Mouse (Mus musculus): ENCODE data around the gene Tepp. TPM values are rescaled to one million over a fixed set of nuclear protein-coding genes. Genes with fewer than 3 reads are reported as not detected.

The Tepp gene
- polyA plus RNA-seq, 1 experiment from 2014 or later: 2.2 TPM

DNA sequence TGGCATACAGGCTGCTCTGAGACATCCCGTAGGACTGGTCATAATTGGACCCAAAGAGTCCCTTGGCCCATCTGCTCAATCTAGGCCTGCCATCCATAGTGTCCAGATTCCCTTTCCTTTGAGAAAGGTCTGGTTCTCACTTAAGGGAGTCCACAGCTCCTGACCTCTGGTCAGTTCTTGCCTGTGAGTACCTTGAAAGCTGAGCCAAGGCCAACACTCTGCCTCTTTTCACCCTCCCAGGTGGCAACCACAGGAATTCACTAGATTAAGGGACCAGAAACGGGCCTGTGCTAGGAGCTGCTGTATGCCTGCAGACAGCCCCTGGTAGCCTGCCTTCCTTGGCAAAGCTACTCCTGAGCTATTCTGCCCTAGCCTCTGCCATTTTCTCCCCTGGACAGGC, 44.2 kb downstream of the Tepp start:
- H3K9me3 ChIP-seq (ENCODE audit: control insufficient read depth, low read length): no peaks in the 10 kb centered on the region
- 0 out of 2 replicates have a peak overlapping the region, but pooled peaks have one; percentile 88 for H3K9ac ChIP-seq
- H3K4me2 ChIP-seq (replicated peaks): peak overlapping the region; percentile 96
- peaks cover 42% of the 10 kb centered on the region for H3K4me1 ChIP-seq (replicated peaks; ENCODE audit: control insufficient read depth, insufficient read depth, low read length)
- H3K27ac ChIP-seq: no peak overlapping the region
- H3K27me3 ChIP-seq (ENCODE audit: control insufficient read depth, insufficient read depth, low read length): no peaks in the 10 kb centered on the region
- ATAC-seq (ENCODE audit: low FRiP score) (no peak), DNase-seq (ENCODE audit: low spot score) (no peak)
- H3K4me3 ChIP-seq (replicated peaks; ENCODE audit: low read length): peak overlapping the region; percentile 93; the same call in 1 of the 2 replicates
- 75% methylated on average over 2 of the region's 2 CpGs for WGBS
- no peaks in the 10 kb centered on the region for H3K36me3 ChIP-seq (replicated peaks; ENCODE audit: control insufficient read depth, insufficient read depth)

DNA sequence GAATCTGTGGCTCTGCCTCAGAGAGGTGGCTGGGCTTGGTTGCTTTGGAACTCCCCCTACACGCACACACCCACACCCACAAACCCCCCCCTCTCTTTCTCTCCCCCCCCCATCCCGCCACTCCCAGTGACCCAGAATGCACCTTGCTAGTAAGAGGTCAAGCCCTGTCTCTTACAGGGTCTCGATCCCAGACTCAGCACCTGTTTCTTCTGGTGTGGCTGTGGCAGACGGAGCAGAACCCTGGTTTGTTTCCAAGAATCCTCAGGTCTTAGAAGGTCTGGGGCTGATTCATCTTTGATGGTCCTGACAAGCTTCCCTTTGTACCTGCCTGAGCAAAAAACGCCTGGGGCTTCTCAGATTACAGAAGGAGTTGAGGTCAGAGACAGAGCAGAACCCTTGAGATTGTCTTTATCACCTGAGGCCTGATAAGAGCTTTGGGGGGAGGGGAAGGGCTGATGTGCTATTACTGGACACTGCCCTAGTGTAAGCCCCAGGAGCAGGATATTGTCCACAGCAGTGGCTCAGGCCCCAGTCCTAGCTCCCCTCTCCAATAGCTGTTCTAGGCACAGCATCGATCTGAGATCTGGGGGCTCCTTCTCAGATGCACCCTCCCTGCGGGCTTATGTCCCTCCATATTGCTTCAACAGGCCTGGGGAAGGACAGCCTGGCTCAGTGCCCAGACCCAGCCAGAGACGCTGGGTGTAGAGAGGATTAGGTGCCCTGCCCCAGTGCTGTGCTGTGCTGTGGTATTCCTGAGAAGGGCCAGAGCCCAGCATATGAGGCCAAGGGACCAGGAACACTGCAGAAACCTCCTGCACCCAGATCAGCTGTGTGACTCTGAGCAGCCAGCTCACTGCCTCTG, 48.4 kb downstream of the Tepp start:
- DNase-seq (ENCODE audit: low spot score) (no peak), ATAC-seq (ENCODE audit: low FRiP score) (no peak)
- Histone ChIP-seq H3K9me3 (ENCODE audit: control insufficient read depth, low read length) (no peaks in the 10 kb centered on the region), H3K27ac (no peak overlapping the region), H3K4me1 (replicated peaks; ENCODE audit: control insufficient read depth, insufficient read depth, low read length) (peaks cover 53% of the 10 kb centered on the region), H3K9ac (no peak overlapping the region), H3K27me3 (ENCODE audit: control insufficient read depth, insufficient read depth, low read length) (no peaks in the 10 kb centered on the region), H3K4me3 (replicated peaks; ENCODE audit: low read length) (no peak overlapping the region), H3K36me3 (replicated peaks; ENCODE audit: control insufficient read depth, insufficient read depth) (no peaks in the 10 kb centered on the region), H3K4me2 (replicated peaks) (no peak overlapping the region)
- 55% methylated on average over 8 of the region's 8 CpGs for WGBS

DNA sequence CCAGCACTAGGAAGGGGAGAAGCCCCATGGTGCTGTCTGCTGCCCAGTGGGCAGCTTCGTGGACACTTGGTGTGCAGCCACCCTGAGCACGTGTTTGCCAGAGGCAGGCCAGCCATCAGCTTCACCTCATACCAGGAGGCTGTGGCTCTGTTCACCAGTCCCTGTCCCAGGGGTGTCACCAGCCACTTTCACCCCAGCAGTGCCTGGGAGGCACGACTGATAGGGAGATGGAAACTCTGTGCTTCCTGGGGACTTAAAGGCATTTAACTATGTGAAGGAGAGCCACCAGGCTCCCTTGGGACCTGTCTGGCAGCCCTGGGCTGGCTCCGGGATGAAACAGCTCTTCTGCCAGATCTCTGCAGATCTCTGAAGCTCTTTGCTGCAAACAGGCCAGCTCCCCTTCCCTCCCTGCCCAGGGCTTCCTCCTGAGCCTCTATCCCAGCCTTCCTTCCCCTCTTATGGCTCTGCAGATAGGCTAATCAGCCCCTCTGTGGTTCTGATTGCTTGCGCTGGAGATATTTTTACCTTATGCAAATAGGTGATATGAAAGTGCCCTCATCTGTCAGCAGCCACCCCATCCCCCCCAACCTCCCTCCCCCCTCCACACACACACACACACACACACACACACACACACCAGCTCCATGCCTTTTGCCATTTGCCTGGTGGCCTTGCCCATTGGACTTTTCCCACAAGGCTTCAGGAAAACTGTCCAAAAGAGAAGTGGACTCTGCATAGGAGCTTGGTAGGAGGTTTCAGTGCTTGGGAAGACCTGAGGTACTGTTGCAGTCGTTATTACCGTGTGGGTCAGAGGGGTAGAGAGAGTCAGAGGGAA, 50.0 kb downstream of the Tepp start:
- 38% methylated on average over 7 of the region's 7 CpGs for WGBS
- Histone ChIP-seq H3K9me3 (ENCODE audit: control insufficient read depth, low read length) (no peaks in the 10 kb centered on the region; the same call in 1 of the 2 replicates), H3K27ac (0 out of 2 replicates have a peak overlapping the region, but pooled peaks have one; percentile 24), H3K27me3 (ENCODE audit: control insufficient read depth, insufficient read depth, low read length) (no peaks in the 10 kb centered on the region), H3K9ac (no peak overlapping the region; the same call in 1 of the 2 replicates), H3K4me2 (replicated peaks) (no peak overlapping the region), H3K36me3 (replicated peaks; ENCODE audit: control insufficient read depth, insufficient read depth) (no peaks in the 10 kb centered on the region), H3K4me1 (replicated peaks; ENCODE audit: control insufficient read depth, insufficient read depth, low read length) (peaks cover 39% of the 10 kb centered on the region), H3K4me3 (replicated peaks; ENCODE audit: low read length) (no peak overlapping the region)
- peak; percentile 39; the same call in 1 of the 2 replicates for ATAC-seq (ENCODE audit: low FRiP score)
- DNase-seq (ENCODE audit: low spot score): no peak

DNA sequence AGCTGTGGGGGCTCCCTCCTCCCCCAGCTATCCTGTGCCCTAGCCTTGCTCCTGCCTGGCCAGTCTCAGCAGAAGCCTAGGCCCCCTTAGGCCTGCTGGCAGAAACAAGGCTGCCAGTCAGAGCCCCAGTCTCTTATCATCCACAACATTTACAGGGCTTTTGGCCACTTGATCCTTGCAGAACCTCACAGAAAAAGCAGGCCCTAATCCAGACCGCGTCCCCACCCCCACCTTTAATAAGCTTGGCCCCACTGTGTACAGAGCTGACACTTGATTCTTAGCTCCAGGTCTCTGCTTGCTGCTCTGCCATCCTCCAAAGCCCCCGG, 50.6 kb downstream of the Tepp start:
- DNase-seq (ENCODE audit: low spot score) (no peak), ATAC-seq (ENCODE audit: low FRiP score) (no peak)
- H3K27me3 ChIP-seq (ENCODE audit: control insufficient read depth, insufficient read depth, low read length): no peaks in the 10 kb centered on the region
- 84% methylated on average over 3 of the region's 3 CpGs for WGBS
- no peak overlapping the region for H3K4me2 ChIP-seq (replicated peaks)
- no peak overlapping the region for H3K9ac ChIP-seq
- peaks cover 39% of the 10 kb centered on the region for H3K4me1 ChIP-seq (replicated peaks; ENCODE audit: control insufficient read depth, insufficient read depth, low read length)
- H3K9me3 ChIP-seq (ENCODE audit: control insufficient read depth, low read length): no peaks in the 10 kb centered on the region; the same call in 1 of the 2 replicates
- H3K36me3 ChIP-seq (replicated peaks; ENCODE audit: control insufficient read depth, insufficient read depth): peaks cover 3% of the 10 kb centered on the region; the same call in 1 of the 2 replicates
- no peak overlapping the region for H3K27ac ChIP-seq
- H3K4me3 ChIP-seq (replicated peaks; ENCODE audit: low read length): no peak overlapping the region

DNA sequence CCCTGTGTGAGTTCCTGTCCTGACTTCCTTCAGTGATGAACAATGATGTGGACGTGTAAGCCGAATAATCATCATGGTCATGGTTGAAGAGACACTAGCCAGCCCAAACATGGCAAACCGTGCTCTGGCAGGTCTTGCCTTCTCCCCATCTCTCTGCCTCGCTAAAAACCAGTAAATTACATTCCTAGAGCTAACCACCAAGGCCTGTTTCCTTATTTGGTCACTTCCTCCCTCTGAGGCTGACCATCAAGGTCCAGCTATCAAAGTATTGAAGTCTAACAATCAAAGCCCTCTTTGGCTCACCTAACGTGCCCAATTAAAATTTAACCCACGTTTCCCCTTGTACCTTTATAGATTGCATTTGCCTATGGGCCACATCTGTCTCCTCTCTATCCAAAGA, 51.9 kb downstream of the Tepp start:
- ATAC-seq (ENCODE audit: low FRiP score) (no peak), DNase-seq (ENCODE audit: low spot score) (no peak)
- 76% methylated on average over 6 of the region's 6 CpGs for WGBS
- no peak overlapping the region for H3K4me3 ChIP-seq (replicated peaks; ENCODE audit: low read length)
- no peaks in the 10 kb centered on the region; the same call in 1 of the 2 replicates for H3K9me3 ChIP-seq (ENCODE audit: control insufficient read depth, low read length)
- H3K27ac ChIP-seq: no peak overlapping the region
- peaks cover 10% of the 10 kb centered on the region; the same call in 1 of the 2 replicates for H3K36me3 ChIP-seq (replicated peaks; ENCODE audit: control insufficient read depth, insufficient read depth)
- H3K4me2 ChIP-seq (replicated peaks): no peak overlapping the region
- H3K9ac ChIP-seq: no peak overlapping the region
- no peaks in the 10 kb centered on the region for H3K27me3 ChIP-seq (ENCODE audit: control insufficient read depth, insufficient read depth, low read length)
- peaks cover 31% of the 10 kb centered on the region for H3K4me1 ChIP-seq (replicated peaks; ENCODE audit: control insufficient read depth, insufficient read depth, low read length)

DNA sequence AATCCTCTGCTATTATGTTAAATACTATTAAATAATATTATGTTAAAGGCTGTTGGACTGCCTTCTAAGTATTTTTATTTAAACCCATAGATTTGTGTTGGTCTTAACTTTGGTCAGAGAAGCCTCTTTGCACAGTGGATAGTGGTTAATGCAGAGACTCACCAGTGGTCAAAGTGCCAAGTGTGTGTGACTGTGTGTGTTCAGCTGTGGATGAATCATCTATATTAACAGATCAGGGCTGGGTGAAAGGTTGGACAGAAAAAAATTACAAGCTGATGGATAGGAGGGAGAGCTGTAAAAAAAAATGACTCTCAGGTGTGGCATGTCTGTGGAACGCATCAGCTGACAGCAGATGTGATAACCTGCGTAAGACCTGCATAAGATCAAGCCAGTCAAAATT, 53.5 kb downstream of the Tepp start:
- Histone ChIP-seq H3K4me1 (replicated peaks; ENCODE audit: control insufficient read depth, insufficient read depth, low read length) (peaks cover 24% of the 10 kb centered on the region), H3K36me3 (replicated peaks; ENCODE audit: control insufficient read depth, insufficient read depth) (peaks cover 24% of the 10 kb centered on the region), H3K9me3 (ENCODE audit: control insufficient read depth, low read length) (no peaks in the 10 kb centered on the region; the same call in 1 of the 2 replicates), H3K4me2 (replicated peaks) (no peak overlapping the region), H3K9ac (no peak overlapping the region), H3K27ac (no peak overlapping the region), H3K4me3 (replicated peaks; ENCODE audit: low read length) (no peak overlapping the region), H3K27me3 (ENCODE audit: control insufficient read depth, insufficient read depth, low read length) (no peaks in the 10 kb centered on the region)
- DNase-seq (ENCODE audit: low spot score) (no peak), ATAC-seq (ENCODE audit: low FRiP score) (no peak)
- 100% methylated on average over 2 of the region's 2 CpGs for WGBS

DNA sequence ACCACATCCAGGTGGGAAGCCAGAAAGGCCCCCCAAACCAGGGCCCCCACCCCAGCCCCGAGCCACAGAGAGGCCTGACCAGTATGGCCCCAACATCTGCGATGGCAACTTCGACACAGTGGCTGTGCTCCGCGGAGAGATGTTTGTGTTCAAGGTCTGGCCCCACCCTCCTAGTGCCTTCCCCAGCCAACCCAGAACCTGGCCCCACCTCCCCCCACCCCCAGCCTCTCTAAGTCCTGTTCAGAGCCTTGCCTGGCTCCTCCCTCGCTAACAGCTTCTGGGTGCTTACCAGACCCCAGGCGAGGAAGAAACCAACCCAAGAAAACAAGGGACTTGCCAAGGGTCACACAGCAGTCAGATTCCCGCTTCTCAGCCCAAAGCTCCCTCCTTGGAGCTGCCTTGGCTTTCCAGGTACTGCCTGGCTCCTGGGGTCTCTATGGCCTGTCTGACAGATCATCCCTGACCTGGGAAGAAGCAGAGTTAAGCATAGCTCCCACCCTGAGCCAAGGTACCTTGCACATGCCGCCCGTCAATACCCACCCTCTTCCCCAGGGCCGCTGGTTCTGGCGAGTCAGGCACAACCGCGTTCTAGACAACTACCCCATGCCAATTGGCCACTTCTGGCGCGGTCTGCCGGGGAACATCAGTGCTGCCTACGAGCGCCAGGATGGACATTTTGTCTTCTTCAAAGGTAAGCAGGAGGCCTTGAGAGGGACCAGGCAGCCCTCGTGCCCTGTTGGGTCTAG, 59.4 kb downstream of the Tepp start:
- DNase-seq (ENCODE audit: low spot score) (no peak), ATAC-seq (ENCODE audit: low FRiP score) (no peak)
- H3K9me3 ChIP-seq (ENCODE audit: control insufficient read depth, low read length): no peaks in the 10 kb centered on the region
- H3K27ac ChIP-seq: no peak overlapping the region
- H3K4me3 ChIP-seq (replicated peaks; ENCODE audit: low read length): no peak overlapping the region
- 60% methylated on average over 20 of the region's 20 CpGs for WGBS
- no peak overlapping the region for H3K9ac ChIP-seq
- H3K36me3 ChIP-seq (replicated peaks; ENCODE audit: control insufficient read depth, insufficient read depth): peaks cover 66% of the 10 kb centered on the region
- no peaks in the 10 kb centered on the region for H3K4me1 ChIP-seq (replicated peaks; ENCODE audit: control insufficient read depth, insufficient read depth, low read length)
- H3K4me2 ChIP-seq (replicated peaks): no peak overlapping the region
- no peaks in the 10 kb centered on the region for H3K27me3 ChIP-seq (ENCODE audit: control insufficient read depth, insufficient read depth, low read length)

DNA sequence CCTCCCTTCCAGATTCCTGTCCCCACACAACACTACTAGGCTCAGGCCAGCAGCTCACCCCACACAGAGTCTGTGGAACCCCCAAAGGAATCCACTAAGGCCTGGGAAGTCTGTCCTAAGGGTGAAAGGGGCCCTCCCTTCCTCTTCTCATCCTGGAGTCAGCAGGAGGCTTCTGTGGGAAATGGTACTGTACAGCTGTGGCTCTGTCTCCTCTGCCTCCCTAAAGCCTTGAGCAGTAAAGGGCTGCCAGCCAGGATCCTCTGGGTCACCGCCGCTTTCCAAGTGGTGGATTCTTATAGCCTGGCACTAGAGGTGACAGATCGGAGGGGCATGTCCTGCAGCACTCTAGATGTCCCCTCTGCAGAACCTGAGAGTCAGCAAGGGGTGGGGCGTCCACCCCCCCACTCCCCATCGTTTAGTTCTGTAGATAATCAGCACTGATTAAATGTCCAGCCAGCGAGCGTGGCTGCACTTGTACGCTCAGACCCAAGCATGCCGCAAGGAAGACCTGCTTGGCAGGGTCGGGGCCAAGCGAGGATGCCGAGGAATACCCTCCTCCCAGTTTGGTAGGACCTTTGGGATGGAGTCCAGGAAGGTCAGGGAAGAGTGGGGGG, 63.1 kb downstream of the Tepp start:
- H3K36me3 ChIP-seq (replicated peaks; ENCODE audit: control insufficient read depth, insufficient read depth): peaks cover 45% of the 10 kb centered on the region
- ATAC-seq (ENCODE audit: low FRiP score) (no peak), DNase-seq (ENCODE audit: low spot score) (no peak)
- 90% methylated on average over 12 of the region's 12 CpGs for WGBS
- H3K4me1 ChIP-seq (replicated peaks; ENCODE audit: control insufficient read depth, insufficient read depth, low read length): no peaks in the 10 kb centered on the region
- H3K27ac ChIP-seq: no peak overlapping the region
- H3K4me2 ChIP-seq (replicated peaks): no peak overlapping the region
- no peaks in the 10 kb centered on the region for H3K9me3 ChIP-seq (ENCODE audit: control insufficient read depth, low read length)
- H3K4me3 ChIP-seq (replicated peaks; ENCODE audit: low read length): no peak overlapping the region
- H3K9ac ChIP-seq: no peak overlapping the region
- H3K27me3 ChIP-seq (ENCODE audit: control insufficient read depth, insufficient read depth, low read length): no peaks in the 10 kb centered on the region
